Mouse (Mus musculus) cerebellum, adult (tissue): ENCODE results near the gene Vmn2r17.

Experiments
- ATAC-seq: cut with Nextera tagmentation; 2 replicates; pipeline ENCODE4 v1.9.2; 2017; ENCODE audit warnings: mild to moderate bottlenecking, moderate library complexity, mixed read lengths; ENCODE audit not compliant: insufficient number of reproducible peaks, low FRiP score, low TSS enrichment

Gene Vmn2r17

DNA sequence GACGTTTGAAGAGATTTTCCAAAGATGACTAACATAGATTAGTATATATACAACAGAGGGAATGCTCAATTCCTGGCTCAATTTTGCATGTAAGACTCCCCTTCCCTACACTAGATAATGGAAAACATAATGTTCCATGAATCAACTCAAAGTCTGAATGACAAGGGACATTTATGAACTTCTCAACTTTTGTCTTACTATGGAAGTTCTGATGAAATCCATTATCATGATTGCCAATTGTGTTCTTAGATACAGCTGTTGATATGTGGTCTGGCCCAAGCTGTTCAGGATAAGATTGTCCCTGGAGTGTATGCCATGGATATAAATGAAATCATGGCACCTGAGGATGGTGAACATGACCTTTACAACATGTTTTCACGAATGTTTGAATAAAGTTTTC lies at the start of gene Vmn2r17:
Gene Vmn2r17 (plus strand): TSS at position 301 of the 400 bp plus-strand sequence.
- no peak for ATAC-seq

- ATAC-seq: no peak
These were observed 47.4 kb downstream of the Vmn2r17 start for GRCm38 (mm10) chr5:109466576-109467506.

GRCm38 (mm10) chr5:109506729-109507128 lies 87.2 kb downstream of the Vmn2r17 start:
- ATAC-seq: no peak
